Mouse (Mus musculus) forebrain, embryonic 16.5 days (tissue): Measurements from ENCODE around the gene Katnbl1. TPM values are rescaled to one million over a fixed set of nuclear protein-coding genes. Genes with fewer than 3 reads are reported as not detected.
A peak's percentile ranks its signal among the peaks of the same experiment; 100 is the strongest.

Source experiments
- ATAC-seq: fragments of 200-750 bp; cut with Nextera tagmentation; 2 replicates; pipeline ENCODE4 v1.8.0; 2017; ENCODE audit warnings: mild to moderate bottlenecking, moderate library complexity
- H3K27ac ChIP-seq: fragments of 300-500 bp; sonication (generic); 2 replicates; pipeline ENCODE4 v1.5.1; 2014; ENCODE audit warnings: low read length, control low read depth
- H3K27me3 ChIP-seq: fragments of 300-500 bp; sonication (generic); replicated peaks from 2 replicates; pipeline ENCODE4 v1.6.1; 2014; ENCODE audit warnings: low read length; ENCODE audit not compliant: control insufficient read depth, insufficient read depth
- H3K36me3 ChIP-seq: fragments of 300-500 bp; sonication (generic); 2 replicates; pipeline ENCODE4 v1.6.1; 2014; ENCODE audit not compliant: control insufficient read depth, insufficient read depth
- H3K4me1 ChIP-seq: fragments of 300-500 bp; sonication (generic); replicated peaks from 2 replicates; pipeline ENCODE4 v1.6.1; 2014; ENCODE audit warnings: low read length; ENCODE audit not compliant: control insufficient read depth, insufficient read depth
- H3K4me2 ChIP-seq: fragments of 300-500 bp; sonication (generic); 2 replicates; pipeline ENCODE4 v1.6.1; 2014; ENCODE audit warnings: mild to moderate bottlenecking, low read length, control low read depth
- H3K4me3 ChIP-seq: fragments of 300-500 bp; sonication (generic); replicated peaks from 2 replicates; pipeline ENCODE4 v1.5.1; 2014; ENCODE audit warnings: mild to moderate bottlenecking, low read length, control low read depth
- H3K9ac ChIP-seq: fragments of 300-500 bp; sonication (generic); replicated peaks from 2 replicates; pipeline ENCODE4 v1.6.1; 2014; ENCODE audit warnings: low read depth, low read length, control low read depth
- H3K9me3 ChIP-seq: fragments of 300-500 bp; sonication (generic); 2 replicates; pipeline ENCODE4 v1.6.1; 2016; ENCODE audit warnings: low read length; ENCODE audit not compliant: control insufficient read depth
- WGBS: fragments of 180-500 bp; shearing (Covaris S2); extraction: QIAGEN DNeasy Blood & Tissue Kit; methylation state at CpG from one replicate; pipeline ENCODE4 v1.1.7; 2014; 5-methylcytosine and 5-hydroxymethylcytosine counted together
- polyA plus RNA-seq: library from polyadenylated mRNA; unstranded; fragments of >200 nt; fragmentation: Nextera tagmentation; extraction: Ambion mirVana; gene quantifications from 2 replicates; pipeline ENCODE4 v1.2.1, GENCODE M21; 2015

Gene Katnbl1
- polyA plus RNA-seq, 1 experiment from 2014 or later: 43.4 TPM

- Histone ChIP-seq H3K27ac (peak overlapping the region; percentile 56; the same call in 1 of the 2 replicates), H3K9me3 (no peaks in the 10 kb centered on the region), H3K9ac (peak overlapping the region; percentile 81), H3K27me3 (no peaks in the 10 kb centered on the region), H3K4me2 (peak overlapping the region; percentile 87), H3K4me3 (peak overlapping the region; percentile 61), H3K4me1 (peaks cover 12% of the 10 kb centered on the region), H3K36me3 (no peaks in the 10 kb centered on the region)
- 29% methylated on average over 17 of the region's 17 CpGs for WGBS
- ATAC-seq: peak; percentile 69
Measured at GRCm38 (mm10) chr2:112454125-112454861, 75.3 kb downstream of the Katnbl1 start.

- Histone ChIP-seq H3K9ac (peak within 1 kb of the TSS; percentile 81), H3K27ac (peak within 1 kb of the TSS; percentile 79), H3K27me3 (no peaks in the 10 kb centered on the region), H3K4me1 (peaks cover 12% of the 10 kb centered on the region), H3K4me3 (peak within 1 kb of the TSS; percentile 61), H3K4me2 (peak within 1 kb of the TSS; percentile 93), H3K36me3 (peaks cover 2% of the 10 kb centered on the region), H3K9me3 (no peaks in the 10 kb centered on the region)
- WGBS: under 1% methylated on average over 49 of the region's 49 CpGs
- peak; percentile 99 for ATAC-seq
Measured at GRCm38 (mm10) chr2:112454862-112455564, 76.0 kb downstream of the Katnbl1 start, which contains the start of gene Emc7. TSS of gene Emc7 (plus strand) at chr2:112454997.

- ATAC-seq: no peak
- WGBS: 95% methylated on average over 3 of the region's 3 CpGs
- H3K27ac ChIP-seq: no peak overlapping the region
- H3K9ac ChIP-seq: no peak overlapping the region
- peaks cover 16% of the 10 kb centered on the region for H3K36me3 ChIP-seq
- H3K27me3 ChIP-seq: no peaks in the 10 kb centered on the region
- H3K4me3 ChIP-seq: no peak overlapping the region
- H3K9me3 ChIP-seq: no peaks in the 10 kb centered on the region
- peaks cover 7% of the 10 kb centered on the region for H3K4me1 ChIP-seq
- H3K4me2 ChIP-seq: no peak overlapping the region
Measured at GRCm38 (mm10) chr2:112460557-112460956, 81.5 kb downstream of the Katnbl1 start.

Other genes starting within 250 kb of the Katnbl1 start
- not detected in 2 replicates for gene Olfr1316, start 244.2 kb upstream of the Katnbl1 start, polyA plus RNA-seq
- gene Olfr1317, start 238.9 kb upstream of the Katnbl1 start, polyA plus RNA-seq: not detected in 2 replicates
- gene Olfr1318, start 225.0 kb upstream of the Katnbl1 start, polyA plus RNA-seq: not detected in 2 replicates
- 13.3 and 15.9 TPM in 2 replicates for gene Lpcat4, start 139.7 kb upstream of the Katnbl1 start, polyA plus RNA-seq
- gene Nutm1, start 119.9 kb upstream of the Katnbl1 start, polyA plus RNA-seq: not detected in 2 replicates
- 157 and 169 TPM in 2 replicates for gene Nop10, start 117.3 kb upstream of the Katnbl1 start, polyA plus RNA-seq
- 18.5 and 20.1 TPM in 2 replicates for gene Slc12a6, start 113.4 kb upstream of the Katnbl1 start, polyA plus RNA-seq
- not detected in 2 replicates for gene Gm21985, start 112.9 kb upstream of the Katnbl1 start, polyA plus RNA-seq
- gene Emc4, start 11.2 kb upstream of the Katnbl1 start, polyA plus RNA-seq: 150 and 174 TPM in 2 replicates
- 17.2 and 18.0 TPM in 2 replicates for gene Emc7, start 75.8 kb downstream of the Katnbl1 start, polyA plus RNA-seq
- 0.80 and 1.2 TPM in 2 replicates for gene Chrm5, start 101.6 kb downstream of the Katnbl1 start, polyA plus RNA-seq
- 1.9 and 2.2 TPM in 2 replicates for gene Aven, start 113.8 kb downstream of the Katnbl1 start, polyA plus RNA-seq